Mouse (Mus musculus) fat pad, adult 2 months (tissue): ENCODE results near the gene Gm10638.

Source experiments
- DNase-seq: peaks from one replicate; pipeline ENCODE4 v3.0.0-alpha.2; 2011; ENCODE audit warnings: low read depth, low spot score; ENCODE audit errors: extremely low read depth

Gene Gm10638

GRCm38 (mm10) chr8:86745221-86745934, at the start of gene Gm10638, which contains the start of gene Siah1a:
Gm10638 (plus strand) TSS chr8:86745699.
Siah1a (minus strand) TSS chr8:86745934.
- no peak for DNase-seq

GRCm38 (mm10) chr8:86695703-86696102, 49.8 kb upstream of the Gm10638 start:
- DNase-seq, result no peak

DNA sequence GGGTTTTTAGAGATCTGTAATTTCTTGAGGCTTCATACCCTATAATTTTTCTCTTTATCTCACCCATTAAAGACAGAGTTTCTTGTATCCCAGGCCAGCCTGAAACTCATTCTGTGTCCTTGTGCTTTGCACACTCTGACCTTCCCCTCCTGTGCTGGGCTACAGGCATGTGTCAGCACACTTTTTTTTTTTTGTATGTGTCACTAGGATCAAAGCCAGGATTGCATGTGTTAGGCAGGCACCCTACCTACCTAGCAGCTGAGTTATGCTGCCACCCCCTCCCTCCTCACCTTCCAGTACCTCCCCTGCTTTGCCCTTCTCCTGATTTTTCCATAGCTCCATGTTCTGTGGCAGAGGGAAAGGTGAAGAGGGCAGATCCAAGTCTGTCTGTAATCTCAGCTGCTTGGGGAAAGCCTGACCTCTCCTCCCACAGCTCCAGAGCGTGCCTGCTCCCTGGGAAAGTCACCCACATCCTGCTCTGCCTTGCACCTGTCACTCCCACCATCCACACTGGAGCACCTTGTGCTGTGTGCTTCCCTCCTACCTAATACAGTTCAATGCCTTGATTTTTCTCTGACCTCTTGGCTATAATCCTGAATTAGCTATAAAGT, 46.6 kb upstream of the Gm10638 start:
- DNase-seq, result no peak

GRCm38 (mm10) chr8:86699471-86699870, 46.0 kb upstream of the Gm10638 start:
- DNase-seq, result no peak

GRCm38 (mm10) chr8:86702453-86702852, 43.0 kb upstream of the Gm10638 start:
- DNase-seq, result no peak

DNA sequence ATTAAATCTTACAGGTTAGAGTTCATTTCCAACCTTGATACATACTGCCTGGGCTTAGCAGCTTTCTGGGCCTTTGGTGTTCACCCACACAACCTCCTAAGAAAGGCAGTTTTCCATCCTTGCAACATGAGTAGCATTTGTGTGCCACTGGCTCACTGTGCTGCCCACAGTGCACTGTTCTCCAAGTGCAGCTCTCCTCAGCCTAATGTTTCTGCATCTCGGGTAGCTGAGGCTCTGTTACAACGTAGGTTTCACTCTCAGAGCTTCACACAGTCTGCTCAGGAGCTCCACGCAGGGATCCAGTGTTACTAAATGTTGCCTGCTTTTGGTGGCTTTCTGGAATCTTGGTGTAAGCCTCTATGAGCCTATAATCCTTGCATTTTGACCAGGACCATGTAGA, 40.2 kb upstream of the Gm10638 start:
- DNase-seq, result no peak

- no peak for DNase-seq
Observed at GRCm38 (mm10) chr8:86706756-86707155, 38.7 kb upstream of the Gm10638 start.

- no peak for DNase-seq
Observed at GRCm38 (mm10) chr8:86707873-86708272, 37.6 kb upstream of the Gm10638 start.

DNA sequence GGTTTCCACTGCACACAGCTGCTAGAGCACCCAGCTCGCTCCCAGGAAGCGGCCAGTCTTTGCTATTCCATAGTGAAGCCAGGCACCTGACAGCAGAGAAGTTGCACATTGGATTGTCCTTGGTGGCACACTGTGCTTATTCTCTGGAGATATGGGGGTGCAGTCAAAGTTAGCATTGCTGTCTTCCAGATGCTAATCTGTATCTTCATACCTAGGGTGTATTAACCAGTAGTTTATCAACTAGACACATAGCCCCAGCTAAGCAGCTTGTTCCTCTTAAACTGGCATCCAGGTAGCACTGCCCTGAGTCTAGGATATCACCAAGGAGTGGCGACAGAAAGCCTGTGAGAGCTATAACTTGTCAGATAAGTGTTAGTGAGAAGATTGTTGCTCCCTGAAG, 32.9 kb upstream of the Gm10638 start:
- no peak for DNase-seq

- DNase-seq, result no peak
Observed at GRCm38 (mm10) chr8:86713407-86714188, 31.9 kb upstream of the Gm10638 start.

GRCm38 (mm10) chr8:86718332-86718994, 27.0 kb upstream of the Gm10638 start:
- no peak for DNase-seq

- DNase-seq, result no peak
Observed at GRCm38 (mm10) chr8:86719368-86719767, 26.1 kb upstream of the Gm10638 start.

- DNase-seq, result no peak
Observed at GRCm38 (mm10) chr8:86720756-86721459, 24.6 kb upstream of the Gm10638 start.

DNA sequence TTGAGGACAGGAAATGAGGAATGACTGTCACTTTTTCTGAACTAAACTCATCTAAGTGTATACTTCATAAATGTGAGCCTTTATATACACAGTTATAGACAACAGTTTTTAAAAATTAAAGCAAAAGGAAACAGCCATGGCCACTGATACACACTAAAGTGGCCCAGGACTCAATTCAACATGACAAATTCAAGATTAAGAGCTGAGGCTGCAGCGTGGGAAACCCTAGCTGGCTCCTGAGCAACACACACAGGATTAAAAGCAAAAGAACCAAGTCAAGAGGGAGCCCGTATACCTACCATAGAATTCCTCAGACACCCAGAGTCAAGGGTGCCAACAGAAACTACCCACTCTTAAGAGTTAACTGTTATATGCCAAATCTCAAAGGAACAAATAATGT, 24.0 kb upstream of the Gm10638 start:
- no peak for DNase-seq

GRCm38 (mm10) chr8:86726959-86727358, 18.5 kb upstream of the Gm10638 start:
- DNase-seq, result no peak

DNA sequence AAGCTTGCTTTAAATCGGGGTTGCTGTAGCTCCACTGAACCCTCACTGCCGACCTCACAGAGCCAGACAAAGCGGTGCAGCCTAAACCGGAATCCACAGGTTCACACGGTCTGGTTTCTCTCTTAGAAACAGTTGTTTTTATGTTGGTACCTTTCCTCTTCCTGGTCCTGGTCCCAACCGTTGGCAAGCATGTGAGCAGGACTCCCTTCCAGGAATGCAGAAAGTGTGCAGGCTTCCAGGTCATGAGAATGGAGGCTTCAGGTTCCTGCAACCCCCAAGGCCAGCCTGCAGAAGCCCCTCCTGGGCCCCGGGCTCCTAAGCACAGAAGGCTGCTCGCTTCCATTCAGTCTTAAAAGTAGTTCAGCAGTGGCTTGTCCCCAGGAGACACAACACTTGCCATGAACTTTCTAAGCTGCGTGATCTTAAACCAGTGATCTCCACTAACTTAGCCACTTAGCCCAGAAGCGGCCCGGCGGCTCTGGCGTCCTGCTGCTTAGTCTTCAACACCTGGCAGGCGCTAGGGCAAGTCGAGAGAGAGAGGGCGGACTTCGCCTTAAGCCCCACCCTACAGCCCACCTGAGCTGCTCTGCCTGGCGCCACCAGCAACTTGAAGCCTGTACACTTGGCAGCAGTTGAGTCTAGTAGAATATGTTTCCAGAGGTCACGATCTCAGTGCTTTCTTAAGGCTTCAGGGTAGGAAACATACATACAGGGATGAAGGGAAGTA, 17.1 kb upstream of the Gm10638 start:
- DNase-seq, result no peak

DNA sequence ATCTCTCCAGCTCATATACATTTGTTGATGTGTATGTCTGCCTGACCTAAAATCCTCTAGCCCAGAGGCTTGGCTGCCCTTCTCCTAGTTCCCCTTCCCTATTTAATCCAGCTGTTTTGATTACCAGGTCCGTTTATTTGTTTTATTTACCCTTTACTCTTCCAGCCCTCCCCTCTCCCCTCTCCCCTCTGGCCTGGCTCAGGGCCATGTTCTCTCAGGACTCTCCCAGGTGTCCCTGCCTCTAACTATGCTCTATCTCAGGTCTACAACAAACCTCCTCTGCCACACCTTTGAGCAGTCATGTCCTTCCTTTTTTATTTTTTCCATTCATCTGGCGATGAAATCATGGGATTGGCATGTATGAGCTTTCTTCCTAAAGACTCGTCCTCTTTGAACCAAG, 15.2 kb upstream of the Gm10638 start:
- no peak for DNase-seq

DNA sequence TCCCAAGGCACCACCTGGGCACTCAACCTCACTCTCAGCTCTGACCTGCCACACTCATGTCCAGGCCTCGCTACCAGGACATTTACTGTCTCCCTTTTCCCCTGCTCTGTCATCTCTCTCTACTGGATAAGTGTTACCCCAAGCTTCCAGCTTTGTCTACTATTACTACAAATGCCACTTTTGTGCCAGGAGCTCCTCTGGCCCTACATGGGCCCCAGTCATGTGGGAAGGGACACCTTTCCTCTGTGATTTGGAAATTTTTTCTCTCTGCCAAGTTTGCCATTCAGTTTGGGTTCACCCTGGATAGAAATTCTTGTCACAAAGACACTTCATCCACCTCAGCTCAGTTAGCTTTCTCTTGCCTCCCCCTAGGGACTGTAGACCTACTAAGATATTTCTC, 14.6 kb upstream of the Gm10638 start:
- no peak for DNase-seq

- no peak for DNase-seq
Observed at GRCm38 (mm10) chr8:86734171-86734570, 11.3 kb upstream of the Gm10638 start.

GRCm38 (mm10) chr8:86734954-86735353, 10.5 kb upstream of the Gm10638 start:
- no peak for DNase-seq
